Mouse (Mus musculus): Measurements from ENCODE around the gene Pax5. TPM values are rescaled to one million over a fixed set of nuclear protein-coding genes. Genes with fewer than 3 reads are reported as not detected.
"Not testable (repeated sequence)": the region's sequence is repeated elsewhere in the genome, so short reads cannot be mapped to it uniquely, and the experiment has no call there.

Gene Pax5
- total RNA-seq (2021): 1 to 10 TPM in 1 of 2 experiments, under 1 TPM in 1; 0.59 to 1.0 TPM
- long read RNA-seq, experiment 1: 0 reads
- long read RNA-seq, experiment 2: 0 reads

DNA sequence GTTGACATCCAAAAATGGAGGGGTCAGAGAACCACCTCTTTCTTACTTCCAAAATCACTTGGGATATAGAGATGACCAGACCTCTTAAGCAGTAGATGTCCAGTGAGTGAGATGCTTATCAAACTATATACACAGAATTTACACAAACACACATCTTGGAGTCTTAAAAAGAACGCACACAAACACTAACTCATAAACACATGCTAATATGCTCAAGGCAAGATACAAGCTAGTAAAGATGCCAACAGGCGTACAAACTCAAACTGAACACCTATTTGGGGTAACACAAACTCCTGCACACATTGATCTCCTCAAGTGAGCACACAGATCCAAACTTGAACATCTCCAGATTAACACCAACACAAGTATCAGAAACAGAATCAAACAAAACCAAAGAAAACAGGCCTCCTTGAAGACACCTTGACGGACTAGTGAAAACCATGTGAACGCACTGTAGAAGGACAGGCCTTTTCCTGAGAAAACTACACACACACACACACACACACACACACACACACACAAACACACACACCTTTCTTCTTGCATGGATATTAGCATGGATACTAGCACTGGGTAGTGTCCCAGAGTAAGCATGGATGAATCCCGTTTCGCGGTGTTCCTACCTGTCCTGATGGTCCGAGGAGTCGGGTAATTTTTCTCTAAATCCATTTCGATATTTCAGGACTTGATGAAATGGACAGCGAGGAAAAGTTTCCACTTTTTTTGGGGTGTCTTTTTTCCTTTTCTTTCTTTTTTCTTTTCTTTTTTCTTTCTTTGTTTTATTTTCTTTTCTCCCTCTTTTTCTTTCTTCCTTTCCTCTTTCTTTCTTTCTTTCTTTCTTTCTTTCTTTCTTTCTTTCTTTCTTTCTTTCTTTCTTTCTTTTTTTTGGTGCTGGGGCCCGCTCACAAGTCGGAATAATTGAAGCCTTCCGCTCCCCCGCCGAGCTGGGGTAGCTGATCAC, at the start of gene Pax5:
Gene Pax5 (minus strand): TSS at position 748 of the 961 bp plus-strand sequence.
- no peak for DNase-seq (ENCODE audit: low spot score in 2 of 2)

DNA sequence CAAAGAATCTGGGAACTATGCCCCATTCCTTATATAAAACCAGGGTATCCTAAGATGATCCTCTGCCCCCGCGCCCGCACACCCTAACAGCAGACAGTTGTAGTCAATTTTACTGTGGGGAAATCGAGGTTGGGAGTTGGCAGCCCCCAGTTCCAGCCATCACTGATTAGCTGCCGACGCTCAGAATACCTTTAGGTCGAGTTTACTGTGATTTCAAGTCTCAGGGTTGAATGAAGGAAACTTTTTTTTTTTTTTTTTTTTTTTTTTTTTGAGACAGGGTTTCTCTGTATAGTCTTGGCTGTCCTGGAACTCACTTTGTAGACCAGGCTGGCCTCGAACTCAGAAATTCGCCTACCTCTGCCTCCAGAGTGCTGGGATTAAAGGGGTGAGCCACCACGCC, 46.8 kb upstream of the Pax5 start:
- DNase-seq (ENCODE audit: low spot score in 2 of 2): not testable (repeated sequence)

GRCm38 (mm10) chr4:44756134-44756951, 46.1 kb upstream of the Pax5 start:
- DNase-seq (ENCODE audit: low spot score in 2 of 2): peak; percentile 54 to 85

DNA sequence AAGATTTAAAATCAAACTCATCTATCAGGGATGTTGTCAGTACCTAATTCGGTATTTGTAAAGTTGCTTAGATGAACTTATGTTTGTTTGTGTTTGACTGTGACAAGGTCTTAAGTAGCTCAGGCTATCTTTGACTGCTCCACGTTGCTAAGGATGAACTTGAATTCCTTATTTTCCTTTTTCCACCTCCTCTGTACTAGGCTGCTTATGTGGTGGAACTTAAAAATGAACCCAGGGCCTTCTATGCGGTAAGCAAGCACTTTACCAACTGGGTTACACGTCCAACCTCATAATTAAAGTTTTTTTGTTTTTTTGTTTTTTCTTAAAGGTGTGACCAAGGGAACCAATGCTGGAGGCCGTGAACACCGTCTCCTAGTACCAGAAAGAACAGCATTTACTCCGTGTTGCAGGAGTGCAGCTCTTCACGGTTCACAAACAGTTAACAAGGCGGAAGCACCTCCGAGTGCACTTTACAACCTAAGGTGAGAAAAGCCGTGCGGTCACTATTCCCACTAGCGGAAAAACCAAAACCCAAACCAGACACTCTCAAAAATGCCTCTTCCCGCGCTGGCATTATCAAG, 45.4 kb upstream of the Pax5 start, which contains the start of gene Zcchc7:
Gene Zcchc7 (plus strand): TSS at position 325 of the 581 bp plus-strand sequence.
- DNase-seq (ENCODE audit: low spot score in 2 of 2): no peak

DNA sequence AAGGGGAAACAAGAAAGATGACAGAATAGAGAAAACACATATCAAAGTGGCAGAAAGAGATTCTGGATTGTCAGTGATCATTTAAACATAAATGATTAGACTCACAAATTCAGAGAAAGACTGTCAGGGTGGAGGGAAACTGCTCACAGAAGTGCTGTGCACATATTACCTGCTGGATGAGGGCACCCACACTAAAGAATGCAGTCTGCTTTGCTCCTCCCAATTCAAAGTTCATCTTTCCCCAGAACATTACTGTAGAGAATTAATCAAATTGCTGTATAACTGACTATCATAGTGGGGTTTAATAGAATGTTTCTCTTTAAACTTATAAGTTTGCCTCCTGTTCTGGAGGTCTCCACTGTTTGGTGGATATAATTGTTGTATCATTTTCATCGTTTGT, 30.2 kb upstream of the Pax5 start:
- no peak for DNase-seq (ENCODE audit: low spot score in 2 of 2)

GRCm38 (mm10) chr4:44721237-44721636, 10.9 kb upstream of the Pax5 start:
- DNase-seq (ENCODE audit: low spot score in 2 of 2): no peak

DNA sequence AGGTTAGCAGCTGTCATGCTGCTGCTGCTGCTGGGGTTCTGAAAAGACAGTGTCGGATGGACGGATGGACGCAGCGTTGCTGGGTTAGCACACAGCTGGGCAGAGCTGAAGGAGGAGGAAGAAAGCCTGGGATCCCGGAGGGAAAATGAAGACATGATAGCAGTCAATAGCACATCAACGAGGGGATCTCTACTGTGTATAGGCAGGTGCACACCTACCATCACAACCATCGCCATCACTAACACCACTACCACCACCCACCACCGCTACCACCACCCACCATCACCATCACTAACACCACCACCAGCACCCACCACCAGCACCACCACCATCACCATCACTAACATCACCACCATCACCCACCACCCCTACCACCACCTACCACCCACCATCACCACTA, 9.8 kb upstream of the Pax5 start:
- DNase-seq (ENCODE audit: low spot score in 2 of 2): no peak

GRCm38 (mm10) chr4:44717676-44718075, 7.4 kb upstream of the Pax5 start:
- no peak for DNase-seq (ENCODE audit: low spot score in 2 of 2)

DNA sequence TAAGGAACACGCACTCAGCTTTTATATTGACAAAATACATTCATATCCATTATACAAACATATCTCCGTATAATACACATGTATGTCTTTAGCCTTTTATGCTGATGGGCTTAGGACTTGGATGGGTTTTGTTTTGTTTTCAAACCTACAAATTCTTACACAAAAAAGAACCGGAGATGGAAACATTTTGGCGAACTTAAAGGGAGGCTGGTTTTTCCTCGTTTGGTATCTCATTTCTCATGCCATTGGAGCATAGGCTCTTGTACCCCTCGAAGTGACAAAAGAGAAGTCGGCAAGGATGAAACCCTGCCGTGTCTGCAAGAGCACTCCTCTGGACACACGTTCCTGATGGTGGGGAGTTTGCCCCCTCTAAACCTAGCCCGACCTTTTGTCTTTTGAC, 6.1 kb upstream of the Pax5 start:
- DNase-seq (ENCODE audit: low spot score in 2 of 2): no peak

DNA sequence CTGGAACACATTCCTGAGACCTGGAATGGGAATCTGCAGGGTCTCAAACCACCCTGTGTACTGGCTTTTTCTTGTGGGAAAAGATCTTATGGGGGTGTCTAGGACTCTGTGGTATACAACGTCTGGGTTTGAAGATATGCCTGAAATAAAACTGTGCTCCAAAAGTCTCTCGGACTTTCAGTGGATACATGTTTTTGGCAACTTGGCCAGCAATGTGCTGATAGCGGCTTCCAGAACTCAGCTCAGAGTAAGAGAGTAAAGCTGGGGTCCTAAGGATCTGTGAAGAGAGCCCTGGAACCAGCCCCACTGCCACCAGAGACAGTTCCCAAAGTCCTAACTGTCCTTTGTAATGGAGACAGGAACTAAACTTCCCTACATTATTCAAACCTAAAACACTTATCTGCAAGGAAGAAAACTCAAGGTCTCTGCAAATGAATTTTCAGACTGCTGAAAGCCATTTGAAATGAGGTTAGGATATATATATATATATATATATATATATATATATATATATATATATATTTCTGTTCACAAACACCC, 5.4 kb upstream of the Pax5 start:
- no peak for DNase-seq (ENCODE audit: low spot score in 2 of 2)

DNA sequence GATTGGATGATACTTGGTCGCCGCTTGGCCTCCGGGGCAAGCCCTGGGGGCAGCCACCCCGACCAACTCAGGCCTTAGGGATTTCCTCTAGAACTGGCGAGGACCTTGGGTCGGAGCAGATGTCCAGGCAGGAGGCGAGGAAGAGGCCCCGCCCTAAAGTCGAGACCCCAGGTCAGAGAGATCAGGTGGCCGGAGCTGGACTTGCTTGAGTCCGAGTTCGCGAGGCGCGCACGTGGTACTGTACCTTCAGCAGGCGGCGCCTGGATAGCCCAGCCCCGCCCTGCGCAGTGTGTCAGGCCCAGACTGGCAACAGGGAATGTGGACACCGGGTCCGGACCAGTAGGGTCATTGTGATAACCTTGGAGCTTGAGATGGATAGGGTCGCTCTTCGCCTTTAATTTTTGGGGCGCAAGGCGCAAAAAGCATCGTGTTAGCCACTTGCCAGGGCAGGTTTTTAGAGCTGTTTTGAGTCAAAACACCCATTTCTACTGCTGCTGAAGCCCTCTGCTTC, 3.9 kb upstream of the Pax5 start:
- no peak for DNase-seq (ENCODE audit: low spot score in 2 of 2)

DNA sequence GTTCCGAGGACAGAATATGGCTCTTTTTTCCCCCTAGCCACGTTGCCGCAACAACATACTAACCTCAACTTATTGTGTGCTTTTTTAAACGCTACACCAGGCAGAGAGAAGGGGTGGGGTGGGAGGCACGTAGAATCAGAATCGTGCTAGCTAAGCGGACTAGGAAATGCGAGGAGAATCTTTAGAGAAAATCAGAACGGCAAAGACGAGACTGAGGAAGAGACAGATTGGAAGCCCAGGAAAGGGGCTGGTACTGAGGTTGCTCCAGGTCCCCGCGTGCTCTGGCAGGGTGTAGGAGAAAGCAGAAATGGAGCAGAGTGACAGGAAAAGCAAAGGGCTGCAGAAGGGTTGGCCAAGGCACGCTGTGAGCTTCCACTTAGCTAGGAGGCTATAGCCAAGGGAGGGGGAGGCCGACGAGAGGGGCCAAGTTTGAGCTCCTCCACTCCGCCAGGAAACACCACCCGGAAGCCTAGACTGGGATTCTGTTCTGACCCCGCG, 3.3 kb upstream of the Pax5 start:
- DNase-seq (ENCODE audit: low spot score in 2 of 2): no peak

GRCm38 (mm10) chr4:44712786-44713553, 2.7 kb upstream of the Pax5 start:
- no peak for DNase-seq (ENCODE audit: low spot score in 2 of 2)

DNA sequence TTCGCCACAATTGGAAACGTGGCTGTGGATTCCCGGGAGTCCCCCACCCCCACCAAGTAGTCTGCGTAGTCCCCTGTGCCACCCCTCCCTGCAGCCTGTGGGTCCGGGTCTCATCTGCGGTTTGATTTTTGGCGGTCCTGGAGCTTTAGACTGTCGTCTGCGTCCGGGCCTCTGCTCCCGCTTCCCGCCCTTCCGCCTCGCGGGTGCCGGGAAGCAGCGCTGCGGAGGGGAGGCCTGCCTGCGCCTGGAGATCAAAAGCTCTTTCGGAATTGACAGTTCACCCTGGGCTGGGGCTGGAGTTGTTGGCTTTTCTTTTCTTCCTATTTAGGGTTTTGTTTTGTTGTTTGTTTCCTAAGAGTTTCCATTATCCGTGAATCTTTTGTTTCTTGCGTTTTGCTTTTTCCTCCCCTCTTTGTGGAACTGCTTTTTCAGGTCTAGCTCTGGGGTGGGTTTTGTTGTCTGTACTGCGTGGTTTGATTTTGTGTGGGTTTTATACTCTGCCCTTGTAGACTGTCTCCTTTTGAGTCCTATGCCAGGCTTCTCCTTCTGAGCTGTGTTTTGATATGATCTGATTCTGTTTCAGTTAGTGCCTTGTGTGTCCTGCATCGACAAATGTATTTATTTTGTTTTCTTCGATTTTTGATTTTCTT, 1.9 kb upstream of the Pax5 start:
- no peak for DNase-seq (ENCODE audit: low spot score in 2 of 2)

DNA sequence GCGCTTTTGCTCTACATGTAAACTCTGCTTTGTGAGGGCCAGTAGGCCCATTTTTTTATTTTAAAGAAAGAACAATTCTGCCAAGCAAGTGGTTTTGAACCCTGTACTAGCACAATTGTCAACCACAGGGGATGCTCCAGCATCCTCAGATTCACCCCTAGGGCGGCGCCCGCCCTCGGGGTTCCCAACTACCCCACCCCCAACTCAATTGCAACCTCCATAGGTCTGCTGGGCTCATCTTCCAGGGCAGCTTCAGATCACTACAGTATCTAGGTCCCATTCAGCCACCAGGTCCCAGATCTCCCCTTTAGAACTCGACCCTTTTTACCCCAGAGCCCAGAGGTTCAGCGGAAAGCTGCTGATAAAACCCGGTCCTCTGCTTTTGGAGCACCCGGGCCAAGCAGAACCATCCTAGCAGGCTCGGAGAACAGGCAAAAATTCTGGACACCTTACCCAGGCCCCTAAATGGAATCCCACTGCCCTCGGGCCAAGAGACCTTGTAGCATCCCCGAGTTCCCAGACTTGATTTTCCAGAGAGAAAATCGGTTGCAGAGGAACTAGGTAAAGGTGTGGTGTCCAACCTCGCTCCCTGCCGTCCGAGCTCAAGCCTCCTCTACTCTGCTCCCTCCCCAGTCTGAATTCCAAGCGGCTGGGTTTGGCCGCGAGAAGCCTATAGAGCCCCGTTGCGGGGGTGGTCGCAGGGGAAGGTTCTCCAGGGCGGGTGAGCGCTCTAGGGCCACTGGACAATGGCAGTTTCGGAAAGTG, 1.0 kb upstream of the Pax5 start:
- DNase-seq (ENCODE audit: low spot score in 2 of 2): no peak

DNA sequence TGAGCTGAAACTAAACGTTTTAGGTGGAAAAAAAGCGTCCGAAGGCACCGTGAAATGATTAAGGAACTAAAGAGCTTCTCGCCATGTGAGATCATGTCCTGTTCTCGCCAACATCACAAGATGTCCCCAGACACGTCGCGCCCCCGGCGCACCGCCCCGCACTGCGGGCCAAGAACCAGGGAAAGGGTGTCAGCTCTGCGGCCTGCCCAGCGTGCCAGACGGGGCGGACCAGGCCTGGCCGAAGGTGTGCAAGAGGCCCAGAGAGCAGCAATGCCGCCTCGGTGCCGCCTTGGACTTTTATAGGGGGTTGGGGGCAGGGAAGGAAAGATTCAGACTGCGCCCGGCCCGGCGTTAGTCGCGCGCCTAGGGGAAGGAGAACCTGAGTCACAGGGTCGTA, 412 bp upstream of the Pax5 start:
- DNase-seq (ENCODE audit: low spot score in 2 of 2): no peak

GRCm38 (mm10) chr4:44709091-44709695, 1.1 kb downstream of the Pax5 start:
- no peak for DNase-seq (ENCODE audit: low spot score in 2 of 2)

DNA sequence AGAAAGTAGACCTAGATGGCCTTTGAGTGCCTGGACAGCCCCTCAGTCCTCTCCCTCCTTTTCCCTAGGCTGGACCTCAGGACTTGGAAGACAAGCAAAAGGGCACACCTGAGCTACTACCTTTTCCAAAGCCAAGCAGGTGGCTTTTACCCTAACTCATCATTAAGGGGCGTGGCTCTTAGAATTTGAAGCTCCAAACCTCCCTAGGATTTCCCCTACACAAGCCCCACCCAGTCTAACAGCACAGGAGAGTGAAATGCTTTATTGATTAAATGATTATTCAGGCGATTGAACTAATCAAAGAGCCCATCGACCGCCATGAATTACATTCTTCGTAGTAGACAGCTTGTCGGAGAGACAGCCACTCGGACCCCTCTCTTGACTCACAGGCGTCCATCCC, 2.0 kb downstream of the Pax5 start:
- no peak for DNase-seq (ENCODE audit: low spot score in 2 of 2)
